ENCODE assay signal across 10 mouse cellular contexts in the genomic region with DNA sequence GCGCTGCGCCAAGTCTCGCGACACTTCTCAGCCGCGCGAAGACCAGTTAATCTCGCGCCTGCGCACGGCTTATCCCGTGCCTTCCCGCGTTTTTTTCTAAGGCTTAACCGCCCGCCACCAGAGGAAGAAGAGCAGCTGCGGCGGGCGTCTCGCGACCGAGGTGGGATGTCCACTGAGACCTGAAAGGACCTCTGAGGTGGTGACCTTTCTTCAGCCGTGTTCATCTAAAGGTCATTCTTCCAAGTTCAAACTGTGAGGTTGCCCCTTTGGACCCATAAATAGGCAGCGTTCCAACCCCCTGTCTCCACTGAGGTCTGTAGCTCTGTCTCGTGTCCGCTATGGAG. TPM values are rescaled to one million over a fixed set of nuclear protein-coding genes. Genes with fewer than 3 reads are reported as not detected.
DNase-seq lines count a peak whose midpoint lies in the region; ATAC-seq and TF ChIP-seq lines count a peak whose summit lies in the region.
"Had no signal": no experiment of that assay in that cellular context is flagged by ENCODE, and none has a peak within 500 bp of the region (broad histone marks: within the 10 kb centered on the region; RNA-seq: fewer than 3 reads in every experiment).

No protein-coding gene starts in this region.

- DNase-seq in limb, embryonic 14.5 days (ENCODE audit: low spot score) = no peak
- no peak for DNase-seq in cerebellum, postnatal 14 days
- DNase-seq in embryo, embryonic 11 days = no peak

- H3K9me3 ChIP-seq in erythroblast, embryonic 14.5 days (ENCODE audit: control insufficient read depth, low read length) = peaks cover 7% of the 10 kb centered on the region
- peaks cover 10% of the 10 kb centered on the region for H3K9me3 ChIP-seq in megakaryocyte, embryonic 14.5 days
- peaks cover 6% of the 10 kb centered on the region; the same call in 1 of the 2 replicates for H3K9me3 ChIP-seq in limb, embryonic 14.5 days (ENCODE audit: control insufficient read depth, low read length)
- H3K9me3 ChIP-seq in stomach, embryonic 15.5 days = no peaks in the 10 kb centered on the region

- H3K9ac ChIP-seq in limb, embryonic 14.5 days (ENCODE audit: low read depth, low read length, severe bottlenecking) = 0 out of 2 replicates have a peak overlapping the region, but pooled peaks have one; percentile 13
- H3K9ac ChIP-seq in stomach, embryonic 15.5 days = no peak overlapping the region

- peak overlapping the region; percentile 62 for H3K4me3 ChIP-seq in erythroblast, embryonic 14.5 days (replicated peaks)
- peak overlapping the region; percentile 92 for H3K4me3 ChIP-seq in megakaryocyte, embryonic 14.5 days (replicated peaks)
- H3K4me3 ChIP-seq in limb, embryonic 14.5 days (replicated peaks; ENCODE audit: low read length) = peak overlapping the region; percentile 73
- H3K4me3 ChIP-seq in stomach, embryonic 15.5 days (replicated peaks) = peak overlapping the region; percentile 69

- H3K27ac ChIP-seq in limb, embryonic 14.5 days (replicated peaks; ENCODE audit: low read depth, low read length) = no peak overlapping the region
- no peak overlapping the region for H3K27ac ChIP-seq in stomach, embryonic 15.5 days

- no peak for ATAC-seq in erythroblast, adult 5-6 weeks (replicated peaks; ENCODE audit: low FRiP score, poor library complexity, severe bottlenecking)
- no peak for ATAC-seq in megakaryocyte, adult 5-6 weeks (ENCODE audit: poor library complexity, severe bottlenecking)
- no peak for ATAC-seq in limb, embryonic 14.5 days (ENCODE audit: low FRiP score, low read depth)
- ATAC-seq in stomach, embryonic 15.5 days (ENCODE audit: insufficient read depth, low FRiP score, low read depth) = no peak

- peaks cover 5% of the 10 kb centered on the region; the same call in 1 of the 2 replicates for H3K36me3 ChIP-seq in erythroblast, embryonic 14.5 days (ENCODE audit: control insufficient read depth)
- no peaks in the 10 kb centered on the region for H3K36me3 ChIP-seq in megakaryocyte, embryonic 14.5 days (replicated peaks; ENCODE audit: low read length)
- peaks cover 22% of the 10 kb centered on the region for H3K36me3 ChIP-seq in limb, embryonic 14.5 days (ENCODE audit: control insufficient read depth, insufficient read depth, low read length)
- H3K36me3 ChIP-seq in stomach, embryonic 15.5 days = no peaks in the 10 kb centered on the region; the same call in 1 of the 2 replicates

- H3K4me1 ChIP-seq in erythroblast, embryonic 14.5 days (ENCODE audit: control insufficient read depth) = peaks cover 24% of the 10 kb centered on the region
- H3K4me1 ChIP-seq in megakaryocyte, embryonic 14.5 days = peaks cover 60% of the 10 kb centered on the region
- peaks cover 23% of the 10 kb centered on the region for H3K4me1 ChIP-seq in limb, embryonic 14.5 days (ENCODE audit: control insufficient read depth, insufficient read depth, low read length)
- peaks cover 19% of the 10 kb centered on the region for H3K4me1 ChIP-seq in stomach, embryonic 15.5 days

- peak overlapping the region; percentile 69 for H3K4me2 ChIP-seq in limb, embryonic 14.5 days (replicated peaks; ENCODE audit: low read depth, low read length, severe bottlenecking)
- peak overlapping the region; percentile 88 for H3K4me2 ChIP-seq in stomach, embryonic 15.5 days

- no peak for TF ChIP-seq POLR2A in limb, embryonic 14.5 days (IDR thresholded peaks at IDR 0.05; ENCODE audit: borderline replicate concordance, extremely low read depth, insufficient read depth, insufficient read length)

- 34% methylated on average over 14 of the region's 26 CpGs for WGBS in limb, embryonic 14.5 days
- 17% methylated on average over 26 of the region's 26 CpGs for WGBS in stomach, embryonic 15.5 days

- H3K27me3 ChIP-seq in erythroblast, embryonic 14.5 days (ENCODE audit: control insufficient read depth) = peaks cover 22% of the 10 kb centered on the region
- H3K27me3 ChIP-seq in megakaryocyte, embryonic 14.5 days (replicated peaks) = peaks cover 31% of the 10 kb centered on the region
- H3K27me3 ChIP-seq in limb, embryonic 14.5 days (ENCODE audit: control insufficient read depth, insufficient read depth, low read length) = no peaks in the 10 kb centered on the region
- no peaks in the 10 kb centered on the region for H3K27me3 ChIP-seq in stomach, embryonic 15.5 days (replicated peaks)

RNA-seq across cellular contexts. Expression of a gene that starts 0.4 kb away (rescaled TPM):
- 3.2 and 4.9 TPM in 2 replicates for polyA plus RNA-seq in erythroblast, embryonic 14.5 days (2012)
- 9.0 and 25.7 TPM in 2 replicates for total RNA-seq in erythroblast, adult 5-6 weeks (2015; ENCODE audit: low replicate concordance)
- total RNA-seq in erythroblast, adult 5-6 weeks (2017; ENCODE audit: low replicate concordance) = 5.6 and 10.9 TPM in 2 replicates
- 0.66 and 9.2 TPM in 2 replicates for polyA plus RNA-seq in megakaryocyte, embryonic 14.5 days (2012; ENCODE audit: insufficient read depth, low replicate concordance)
- total RNA-seq in megakaryocyte, adult 5-6 weeks (2015) = 11.6 and 14.8 TPM in 2 replicates
- total RNA-seq in megakaryocyte, adult 5-6 weeks (2017) = 12.5 and 26.0 TPM in 2 replicates
- polyA plus RNA-seq in limb, embryonic 14.5 days (2012; rRNA removed) = 18.8 and 25.3 TPM in 2 replicates
- 5.6 TPM in 2 replicates for polyA plus RNA-seq in limb, embryonic 14.5 days (2014; fragmentation: Nextera tagmentation; extraction: Ambion mirVana)
- 3.2 and 3.7 TPM in 2 replicates for polyA plus RNA-seq in stomach, embryonic 15.5 days (2015; fragmentation: Nextera tagmentation; extraction: Ambion mirVana)

RNA-seq across cellular contexts. Expression of a gene that starts 0.6 kb away (rescaled TPM):
- polyA plus RNA-seq in erythroblast, embryonic 14.5 days (2012) = 0.06 and 0.07 TPM in 2 replicates
- total RNA-seq in erythroblast, adult 5-6 weeks (2015; ENCODE audit: low replicate concordance) = 2.9 TPM in 1 of 2 replicates, not detected in the other
- 1.7 TPM in 1 of 2 replicates, not detected in the other for total RNA-seq in erythroblast, adult 5-6 weeks (2017; ENCODE audit: low replicate concordance)
- polyA plus RNA-seq in megakaryocyte, embryonic 14.5 days (2012; ENCODE audit: insufficient read depth, low replicate concordance) = 2.6 and 3.1 TPM in 2 replicates
- total RNA-seq in megakaryocyte, adult 5-6 weeks (2015) = 0.25 and 1.3 TPM in 2 replicates
- 3.1 and 3.6 TPM in 2 replicates for total RNA-seq in megakaryocyte, adult 5-6 weeks (2017)
- polyA plus RNA-seq in limb, embryonic 14.5 days (2012; rRNA removed) = 183 and 277 TPM in 2 replicates
- polyA plus RNA-seq in limb, embryonic 14.5 days (2014; fragmentation: Nextera tagmentation; extraction: Ambion mirVana) = 6.4 and 7.2 TPM in 2 replicates
- 14.3 and 19.8 TPM in 2 replicates for polyA plus RNA-seq in stomach, embryonic 15.5 days (2015; fragmentation: Nextera tagmentation; extraction: Ambion mirVana)

RNA-seq across cellular contexts. Expression of a gene that starts 0.6 kb away (rescaled TPM):
- polyA plus RNA-seq in erythroblast, embryonic 14.5 days (2012) = not detected in 2 replicates
- total RNA-seq in erythroblast, adult 5-6 weeks (2015; ENCODE audit: low replicate concordance) = 0.21 TPM in 1 of 2 replicates, not detected in the other
- not detected in 2 replicates for total RNA-seq in erythroblast, adult 5-6 weeks (2017; ENCODE audit: low replicate concordance)
- polyA plus RNA-seq in megakaryocyte, embryonic 14.5 days (2012; ENCODE audit: insufficient read depth, low replicate concordance) = not detected in 2 replicates
- not detected in 2 replicates for total RNA-seq in megakaryocyte, adult 5-6 weeks (2015)
- not detected in 2 replicates for total RNA-seq in megakaryocyte, adult 5-6 weeks (2017)
- 0.18 and 0.19 TPM in 2 replicates for polyA plus RNA-seq in limb, embryonic 14.5 days (2012; rRNA removed)
- polyA plus RNA-seq in limb, embryonic 14.5 days (2014; fragmentation: Nextera tagmentation; extraction: Ambion mirVana) = 0.15 and 0.33 TPM in 2 replicates
- 0.13 and 0.17 TPM in 2 replicates for polyA plus RNA-seq in stomach, embryonic 15.5 days (2015; fragmentation: Nextera tagmentation; extraction: Ambion mirVana)
- total RNA-seq: neutrophil, adult 5-6 weeks had no signal

RNA-seq across cellular contexts. Expression of a gene that starts 7.8 kb away (rescaled TPM):
- polyA plus RNA-seq in erythroblast, embryonic 14.5 days (2012) = not detected in 2 replicates
- total RNA-seq in erythroblast, adult 5-6 weeks (2015; ENCODE audit: low replicate concordance) = not detected in 2 replicates
- total RNA-seq in erythroblast, adult 5-6 weeks (2017; ENCODE audit: low replicate concordance) = not detected in 2 replicates
- not detected in 2 replicates for polyA plus RNA-seq in megakaryocyte, embryonic 14.5 days (2012; ENCODE audit: insufficient read depth, low replicate concordance)
- total RNA-seq in megakaryocyte, adult 5-6 weeks (2015) = not detected in 2 replicates
- total RNA-seq in megakaryocyte, adult 5-6 weeks (2017) = not detected in 2 replicates
- polyA plus RNA-seq in limb, embryonic 14.5 days (2012; rRNA removed) = 1.9 and 3.2 TPM in 2 replicates
- polyA plus RNA-seq in limb, embryonic 14.5 days (2014; fragmentation: Nextera tagmentation; extraction: Ambion mirVana) = 3.7 and 3.8 TPM in 2 replicates
- polyA plus RNA-seq in stomach, embryonic 15.5 days (2015; fragmentation: Nextera tagmentation; extraction: Ambion mirVana) = 1.9 and 2.0 TPM in 2 replicates
- total RNA-seq: granulocyte monocyte progenitor cell, adult 5-6 weeks; neutrophil, adult 5-6 weeks had no signal

RNA-seq across cellular contexts. Expression of a gene that starts 16.6 kb away (rescaled TPM):
- polyA plus RNA-seq in erythroblast, embryonic 14.5 days (2012) = 2.4 and 2.9 TPM in 2 replicates
- 9.0 and 16.9 TPM in 2 replicates for total RNA-seq in erythroblast, adult 5-6 weeks (2015; ENCODE audit: low replicate concordance)
- 10.5 and 20.8 TPM in 2 replicates for total RNA-seq in erythroblast, adult 5-6 weeks (2017; ENCODE audit: low replicate concordance)
- polyA plus RNA-seq in megakaryocyte, embryonic 14.5 days (2012; ENCODE audit: insufficient read depth, low replicate concordance) = 49.9 and 62.5 TPM in 2 replicates
- 51.5 and 53.9 TPM in 2 replicates for total RNA-seq in megakaryocyte, adult 5-6 weeks (2015)
- 49.2 and 54.9 TPM in 2 replicates for total RNA-seq in megakaryocyte, adult 5-6 weeks (2017)
- 81.0 and 102 TPM in 2 replicates for polyA plus RNA-seq in limb, embryonic 14.5 days (2012; rRNA removed)
- 5.2 and 7.6 TPM in 2 replicates for polyA plus RNA-seq in limb, embryonic 14.5 days (2014; fragmentation: Nextera tagmentation; extraction: Ambion mirVana)
- 5.5 and 6.1 TPM in 2 replicates for polyA plus RNA-seq in stomach, embryonic 15.5 days (2015; fragmentation: Nextera tagmentation; extraction: Ambion mirVana)
